Comparison of ENCODE assay signal across 18 mouse cellular contexts in genomic region chr11:99177925-99178198, GRCm38 (mm10). TPM values are rescaled to one million over a fixed set of nuclear protein-coding genes. Genes with fewer than 3 reads are reported as not detected.
"Had no signal": no experiment of that assay in that cellular context is flagged by ENCODE, and none has a peak within 500 bp of the region (broad histone marks: within the 10 kb centered on the region; RNA-seq: fewer than 3 reads in every experiment).

No protein-coding gene starts in this region.

- H3K4me3 ChIP-seq: lung, embryonic 15.5 days; megakaryocyte, embryonic 14.5 days; midbrain, embryonic 13.5 days; midbrain, embryonic 15.5 days; neural tube, embryonic 12.5 days had no signal

- H3K27me3 ChIP-seq: lung, embryonic 15.5 days; midbrain, embryonic 13.5 days; midbrain, embryonic 15.5 days; neural tube, embryonic 12.5 days had no signal

- DNase-seq: liver, postnatal 0 days; lung, adult 2 months; lung, postnatal 14 days; lung, postnatal 36 days; right cerebral cortex, postnatal 14 days; thymus, adult 18-20 months; thymus, postnatal 14 days; thymus, postnatal 36 days had no signal

- H3K4me2 ChIP-seq: lung, embryonic 15.5 days; midbrain, embryonic 11.5 days; midbrain, embryonic 13.5 days; midbrain, embryonic 15.5 days; neural tube, embryonic 12.5 days had no signal

- H3K9ac ChIP-seq: liver, postnatal 0 days; lung, embryonic 15.5 days; midbrain, embryonic 13.5 days; midbrain, embryonic 15.5 days; neural tube, embryonic 12.5 days had no signal

- H3K36me3 ChIP-seq: lung, embryonic 15.5 days; midbrain, embryonic 13.5 days; midbrain, embryonic 15.5 days; neural tube, embryonic 12.5 days had no signal

- H3K4me1 ChIP-seq: lung, embryonic 15.5 days; midbrain, embryonic 13.5 days; midbrain, embryonic 15.5 days had no signal

- H3K9me3 ChIP-seq: lung, embryonic 15.5 days; midbrain, embryonic 15.5 days; neural tube, embryonic 12.5 days had no signal

- H3K27ac ChIP-seq: lung, embryonic 15.5 days; macrophage; midbrain, embryonic 13.5 days; midbrain, embryonic 15.5 days; neural tube, embryonic 12.5 days had no signal

- ATAC-seq: lung, postnatal 0 days; midbrain, embryonic 13.5 days; midbrain, embryonic 15.5 days had no signal

RNA-seq across cellular contexts. Expression of gene Ccr7, which starts 23.0 kb away (rescaled TPM):
- total RNA-seq: midbrain, postnatal 0 days had no signal
- polyA plus RNA-seq: midbrain, embryonic 11.5 days; midbrain, embryonic 13.5 days; midbrain, embryonic 15.5 days; midbrain, postnatal 0 days; neural tube, embryonic 14.5 days had no signal
